Mouse (Mus musculus) thymus, adult 2 months (tissue): Measurements from ENCODE around the gene Acox2.

ENCODE experiments used
- CTCF ChIP-seq: fragments of 200-500 bp; IDR thresholded peaks from 2 replicates; pipeline ENCODE4 v1.5.1; 2012; ENCODE audit warnings: mild to moderate bottlenecking, control low read depth, low read length, moderate library complexity, borderline replicate concordance; ENCODE audit not compliant: control insufficient read depth, poor library complexity, insufficient read depth; ENCODE audit errors: extremely low read depth
- POLR2A ChIP-seq: fragments of 200-500 bp; IDR thresholded peaks from 2 replicates; pipeline ENCODE4 v1.6.1; 2012; ENCODE audit warnings: mild to moderate bottlenecking, low read length, control low read depth, moderate library complexity; ENCODE audit not compliant: control insufficient read depth, poor library complexity, insufficient read depth; ENCODE audit errors: extremely low read depth

DNA sequence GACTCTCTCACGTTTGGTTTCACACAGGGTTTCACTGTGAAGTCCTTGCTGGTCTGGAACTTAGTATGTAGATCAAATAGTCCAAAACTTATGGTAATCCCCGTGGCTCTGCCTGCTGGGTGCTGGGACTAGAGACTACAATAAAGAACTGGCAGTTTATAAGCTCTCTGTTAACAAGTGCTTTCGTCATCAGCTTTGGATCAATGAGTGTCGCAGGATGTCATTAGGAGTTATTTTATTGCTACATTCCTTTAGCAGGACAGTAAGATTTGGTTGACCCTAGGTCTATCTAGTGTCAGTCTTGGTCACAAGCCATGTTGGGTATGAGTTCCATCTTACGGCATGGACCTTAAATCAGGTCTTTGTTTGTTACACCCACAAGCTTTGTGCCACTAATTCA is 1.1 kb upstream of the Acox2 start:
- no peak for TF ChIP-seq CTCF
- TF ChIP-seq POLR2A: no peak
